ENCODE assay signal across 13 mouse cellular contexts in genomic region chr11:94455161-94455820, GRCm38 (mm10). TPM values are rescaled to one million over a fixed set of nuclear protein-coding genes. Genes with fewer than 3 reads are reported as not detected.
DNase-seq lines count a peak whose midpoint lies in the region; ATAC-seq lines count a peak whose summit lies in the region.
"Had no signal": no experiment of that assay in that cellular context is flagged by ENCODE, and none has a peak within 500 bp of the region (broad histone marks: within the 10 kb centered on the region; RNA-seq: fewer than 3 reads in every experiment).

No protein-coding gene starts in this region.

- no peak for DNase-seq in frontal cortex, postnatal 25 days (ENCODE audit: low spot score in 2 of 2)
- DNase-seq in spleen, postnatal 10 days (ENCODE audit: low spot score in 2 of 2): peak; percentile 62 to 74
- no peak for DNase-seq in right cerebral cortex, postnatal 36 days (ENCODE audit: low spot score in 2 of 2)
- no peak for DNase-seq in retina, embryonic 14.5 days (ENCODE audit: low spot score)
- DNase-seq: kidney, adult 11 months; lung, adult 2 months had no signal

- WGBS in neural tube, embryonic 13.5 days: 73% methylated on average over 10 of the region's 10 CpGs
- WGBS in neural tube, embryonic 15.5 days: 57% methylated on average over 10 of the region's 10 CpGs

- no peak overlapping the region for H3K4me2 ChIP-seq in neural tube, embryonic 13.5 days
- H3K4me2 ChIP-seq in neural tube, embryonic 15.5 days: no peak overlapping the region
- H3K4me2 ChIP-seq: heart, embryonic 15.5 days; midbrain, embryonic 13.5 days had no signal

- no peak overlapping the region for H3K4me3 ChIP-seq in neural tube, embryonic 13.5 days
- H3K4me3 ChIP-seq in neural tube, embryonic 15.5 days (replicated peaks): no peak overlapping the region
- H3K4me3 ChIP-seq: heart, embryonic 15.5 days; midbrain, embryonic 13.5 days had no signal

- H3K9me3 ChIP-seq in neural tube, embryonic 13.5 days: no peaks in the 10 kb centered on the region
- H3K9me3 ChIP-seq in neural tube, embryonic 15.5 days (replicated peaks): no peaks in the 10 kb centered on the region
- H3K9me3 ChIP-seq: heart, embryonic 15.5 days; midbrain, embryonic 13.5 days had no signal

- 0 out of 2 replicates have a peak overlapping the region, but pooled peaks have one; percentile 12 for H3K9ac ChIP-seq in neural tube, embryonic 13.5 days
- H3K9ac ChIP-seq in neural tube, embryonic 15.5 days (replicated peaks): no peak overlapping the region
- H3K9ac ChIP-seq: heart, embryonic 15.5 days; midbrain, embryonic 13.5 days had no signal

- peak overlapping the region; percentile 52 for H3K27ac ChIP-seq in neural tube, embryonic 13.5 days (replicated peaks)
- no peak overlapping the region for H3K27ac ChIP-seq in neural tube, embryonic 15.5 days (replicated peaks)
- H3K27ac ChIP-seq: heart, embryonic 15.5 days had no signal

- H3K27me3 ChIP-seq in neural tube, embryonic 13.5 days: no peaks in the 10 kb centered on the region
- no peaks in the 10 kb centered on the region for H3K27me3 ChIP-seq in neural tube, embryonic 15.5 days (replicated peaks)
- H3K27me3 ChIP-seq: midbrain, embryonic 13.5 days had no signal

- H3K4me1 ChIP-seq in neural tube, embryonic 13.5 days (replicated peaks): peaks cover 31% of the 10 kb centered on the region
- H3K4me1 ChIP-seq in neural tube, embryonic 15.5 days: peaks cover 19% of the 10 kb centered on the region

- ATAC-seq in frontal cortex, adult (ENCODE audit: low TSS enrichment): peak; percentile 38; the same call in 1 of the 2 replicates
- no peak for ATAC-seq in neural tube, embryonic 13.5 days (ENCODE audit: low read depth)
- no peak for ATAC-seq in neural tube, embryonic 15.5 days (ENCODE audit: low FRiP score)
- peak; percentile 77 for ATAC-seq in erythroid progenitor cell, adult 5-6 weeks (replicated peaks; ENCODE audit: low FRiP score, poor library complexity, severe bottlenecking)
- ATAC-seq: midbrain, embryonic 13.5 days had no signal

- H3K36me3 ChIP-seq in neural tube, embryonic 13.5 days: peaks cover 30% of the 10 kb centered on the region
- H3K36me3 ChIP-seq in neural tube, embryonic 15.5 days: peaks cover 27% of the 10 kb centered on the region
- H3K36me3 ChIP-seq: heart, embryonic 15.5 days had no signal

RNA-seq across cellular contexts. Expression of gene Cacna1g, which starts 18.7 kb away (rescaled TPM):
- polyA plus RNA-seq in neural tube, embryonic 13.5 days (2015; fragmentation: Nextera tagmentation; extraction: Ambion mirVana): 8.9 and 9.3 TPM in 2 replicates
- 12.8 and 14.7 TPM in 2 replicates for polyA plus RNA-seq in neural tube, embryonic 15.5 days (2015; fragmentation: Nextera tagmentation; extraction: Ambion mirVana)
- 208 and 236 TPM in 2 replicates for total RNA-seq in erythroid progenitor cell, adult 5-6 weeks (2015; ENCODE audit: low replicate concordance)
- 142 TPM in 2 replicates for total RNA-seq in erythroid progenitor cell, adult 5-6 weeks (2017; ENCODE audit: low replicate concordance)

RNA-seq across cellular contexts. Expression of gene Spata20, which starts 30.7 kb away (rescaled TPM):
- polyA plus RNA-seq in neural tube, embryonic 13.5 days (2015; fragmentation: Nextera tagmentation; extraction: Ambion mirVana): 0.28 TPM in 1 of 2 replicates, not detected in the other
- polyA plus RNA-seq in neural tube, embryonic 15.5 days (2015; fragmentation: Nextera tagmentation; extraction: Ambion mirVana): 0.28 and 0.42 TPM in 2 replicates
- not detected in 2 replicates for total RNA-seq in erythroid progenitor cell, adult 5-6 weeks (2015; ENCODE audit: low replicate concordance)
- total RNA-seq in erythroid progenitor cell, adult 5-6 weeks (2017; ENCODE audit: low replicate concordance): not detected in 2 replicates
- polyA plus RNA-seq: midbrain, embryonic 13.5 days; small intestine, adult 2 months had no signal

RNA-seq across cellular contexts. Expression of gene Epn3, which starts 44.5 kb away (rescaled TPM):
- 0.24 and 0.51 TPM in 2 replicates for polyA plus RNA-seq in neural tube, embryonic 13.5 days (2015; fragmentation: Nextera tagmentation; extraction: Ambion mirVana)
- 1.1 and 1.5 TPM in 2 replicates for polyA plus RNA-seq in neural tube, embryonic 15.5 days (2015; fragmentation: Nextera tagmentation; extraction: Ambion mirVana)
- not detected in 2 replicates for total RNA-seq in erythroid progenitor cell, adult 5-6 weeks (2015; ENCODE audit: low replicate concordance)
- not detected in 2 replicates for total RNA-seq in erythroid progenitor cell, adult 5-6 weeks (2017; ENCODE audit: low replicate concordance)

Comparison
In these comparisons a context has a peak if more than half of its experiments do, and no peak if none do; other contexts are left out.
1. ATAC-seq: peak in frontal cortex, adult (single experiment) and erythroid progenitor cell, adult 5-6 weeks (single experiment); none in neural tube, embryonic 13.5 days (single experiment) and neural tube, embryonic 15.5 days (single experiment).
2. DNase-seq: peak in spleen, postnatal 10 days (2 of 2); none in frontal cortex, postnatal 25 days (0 of 2), right cerebral cortex, postnatal 36 days (0 of 2) and retina, embryonic 14.5 days (single experiment).